Comparison of ENCODE assay signal across 7 mouse cellular contexts in the genomic region with DNA sequence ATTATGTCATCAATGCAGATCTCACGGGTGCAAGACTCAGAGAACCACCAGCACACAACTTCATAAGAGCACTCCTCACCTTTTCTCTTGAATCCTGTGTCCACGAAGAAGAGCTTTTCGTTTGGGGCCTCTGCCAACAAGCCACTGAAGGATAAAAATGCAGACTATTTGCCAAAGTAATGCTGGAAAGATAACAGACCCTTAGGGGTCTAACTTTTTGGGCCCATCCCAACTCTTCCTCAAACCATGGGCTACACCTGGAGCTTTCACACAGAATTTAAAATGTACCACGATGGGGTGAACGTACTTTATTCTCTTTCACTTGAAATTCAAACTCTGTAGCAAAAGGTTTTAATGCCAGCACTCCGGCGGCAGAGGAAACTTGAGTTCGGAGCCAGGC. TPM values are rescaled to one million over a fixed set of nuclear protein-coding genes. Genes with fewer than 3 reads are reported as not detected.
DNase-seq lines count a peak whose midpoint lies in the region; ATAC-seq and TF ChIP-seq lines count a peak whose summit lies in the region.

No protein-coding gene starts in this region.

- H3K4me1 ChIP-seq in embryonic facial prominence, embryonic 14.5 days (ENCODE audit: control insufficient read depth, insufficient read depth, low read length) = peaks cover 8% of the 10 kb centered on the region
- H3K4me1 ChIP-seq in intestine, embryonic 14.5 days (replicated peaks; ENCODE audit: control insufficient read depth, insufficient read depth, low read length) = peaks cover 15% of the 10 kb centered on the region
- peaks cover 16% of the 10 kb centered on the region for H3K4me1 ChIP-seq in neural tube, embryonic 12.5 days

- H3K9ac ChIP-seq in embryonic facial prominence, embryonic 14.5 days (ENCODE audit: low read depth, low read length) = peak overlapping the region; percentile 85
- H3K9ac ChIP-seq in intestine, embryonic 14.5 days (ENCODE audit: low read length) = peak overlapping the region; percentile 65
- H3K9ac ChIP-seq in neural tube, embryonic 12.5 days = peak overlapping the region; percentile 72

- peak overlapping the region; percentile 100 for H3K27ac ChIP-seq in left cerebral cortex, adult 2 months
- H3K27ac ChIP-seq in embryonic facial prominence, embryonic 14.5 days (replicated peaks; ENCODE audit: low read depth, low read length) = peak overlapping the region; percentile 96
- H3K27ac ChIP-seq in intestine, embryonic 14.5 days (ENCODE audit: low read depth) = peak overlapping the region; percentile 84; the same call in 1 of the 2 replicates
- H3K27ac ChIP-seq in neural tube, embryonic 12.5 days = no peak overlapping the region

- WGBS in embryonic facial prominence, embryonic 14.5 days = 4% methylated on average over 8 of the region's 8 CpGs
- 6% methylated on average over 8 of the region's 8 CpGs for WGBS in intestine, embryonic 14.5 days
- 11% methylated on average over 8 of the region's 8 CpGs for WGBS in neural tube, embryonic 12.5 days

- intact Hi-C loops in left cerebral cortex, adult 2 months (cut with DNase I) = loop anchor here (1.0 to 10.0 kb wide), 2 partner anchors 12 to 980 kb away; a partner anchor contains a TSS
- intact Hi-C loops in left cerebral cortex, postnatal 14 days (cut with DNase I) = no loop called here

- H3K27me3 ChIP-seq in embryonic facial prominence, embryonic 14.5 days (replicated peaks; ENCODE audit: control insufficient read depth, insufficient read depth, low read length) = no peaks in the 10 kb centered on the region
- no peaks in the 10 kb centered on the region for H3K27me3 ChIP-seq in intestine, embryonic 14.5 days (replicated peaks; ENCODE audit: control insufficient read depth, insufficient read depth, low read length)
- no peaks in the 10 kb centered on the region for H3K27me3 ChIP-seq in neural tube, embryonic 12.5 days (replicated peaks)

- ATAC-seq in embryonic facial prominence, embryonic 14.5 days (ENCODE audit: low read depth) = no peak
- ATAC-seq in intestine, embryonic 14.5 days (replicated peaks; ENCODE audit: low FRiP score, low TSS enrichment, low read depth) = no peak
- 0 out of 2 replicates have a peak, but pooled peaks have one; percentile 5 for ATAC-seq in neural tube, embryonic 12.5 days (ENCODE audit: low FRiP score, low read depth)

- peak overlapping the region; percentile 95 for H3K4me2 ChIP-seq in embryonic facial prominence, embryonic 14.5 days (ENCODE audit: low read depth, low read length)
- H3K4me2 ChIP-seq in intestine, embryonic 14.5 days (ENCODE audit: low read length) = peak overlapping the region; percentile 95
- peak overlapping the region; percentile 84 for H3K4me2 ChIP-seq in neural tube, embryonic 12.5 days (replicated peaks)

- no peak for DNase-seq in left cerebral cortex, adult 2 months (ENCODE audit: extremely low spot score in 1 of 2, low spot score in 2 of 2)
- DNase-seq in left cerebral cortex, postnatal 14 days (ENCODE audit: low spot score in 2 of 2) = no peak
- DNase-seq in embryonic facial prominence, embryonic 14.5 days (ENCODE audit: low spot score) = no peak
- DNase-seq in intestine, embryonic 14.5 days (ENCODE audit: low spot score) = no peak
- DNase-seq in natural killer cell, adult 2 months (ENCODE audit: low spot score in 2 of 2) = no peak
- no peak for DNase-seq in gastrocnemius, postnatal 10 days

- no peak for TF ChIP-seq CTCF in left cerebral cortex, adult 2 months (IDR thresholded peaks at IDR 0.05)

- no peaks in the 10 kb centered on the region for H3K9me3 ChIP-seq in embryonic facial prominence, embryonic 14.5 days (ENCODE audit: control insufficient read depth, low read length)
- H3K9me3 ChIP-seq in intestine, embryonic 14.5 days (ENCODE audit: control insufficient read depth, low read length) = no peaks in the 10 kb centered on the region
- H3K9me3 ChIP-seq in neural tube, embryonic 12.5 days = no peaks in the 10 kb centered on the region

- peaks cover 56% of the 10 kb centered on the region for H3K36me3 ChIP-seq in embryonic facial prominence, embryonic 14.5 days (ENCODE audit: control insufficient read depth, insufficient read depth, low read length)
- H3K36me3 ChIP-seq in intestine, embryonic 14.5 days (ENCODE audit: control insufficient read depth, insufficient read depth, low read length) = peaks cover 54% of the 10 kb centered on the region
- peaks cover 43% of the 10 kb centered on the region for H3K36me3 ChIP-seq in neural tube, embryonic 12.5 days

- H3K4me3 ChIP-seq in left cerebral cortex, adult 2 months = peak overlapping the region; percentile 57
- H3K4me3 ChIP-seq in embryonic facial prominence, embryonic 14.5 days (ENCODE audit: low read depth, low read length) = peak overlapping the region; percentile 72
- peak overlapping the region; percentile 92 for H3K4me3 ChIP-seq in intestine, embryonic 14.5 days (ENCODE audit: low read depth, low read length)
- peak overlapping the region; percentile 76 for H3K4me3 ChIP-seq in neural tube, embryonic 12.5 days

RNA-seq across cellular contexts. Expression of a gene that starts 0.7 kb away (rescaled TPM):
- total RNA-seq in left cerebral cortex, adult 2 months (2021) = 100 to 1,000 TPM; 108 to 113 TPM
- 100 to 1,000 TPM in 1 of 2 experiments, 10 to 100 TPM in 1; 97.9 to 106 TPM for total RNA-seq in left cerebral cortex, postnatal 14 days (2021)
- 164 and 180 TPM in 2 replicates for polyA plus RNA-seq in embryonic facial prominence, embryonic 14.5 days (2014; fragmentation: Nextera tagmentation; extraction: Ambion mirVana)
- polyA plus RNA-seq in intestine, embryonic 14.5 days (2014; fragmentation: Nextera tagmentation; extraction: Ambion mirVana) = 182 and 190 TPM in 2 replicates
- 157 and 169 TPM in 2 replicates for polyA plus RNA-seq in neural tube, embryonic 12.5 days (2016; fragmentation: Nextera tagmentation; extraction: Ambion mirVana)
- total RNA-seq in gastrocnemius, postnatal 10 days (2021) = 100 to 1,000 TPM; 135 to 141 TPM

RNA-seq across cellular contexts. Expression of a gene that starts 22.2 kb away (rescaled TPM):
- 1 to 10 TPM; 6.4 to 6.7 TPM for total RNA-seq in left cerebral cortex, adult 2 months (2021)
- 1 to 10 TPM; 6.8 to 8.4 TPM for total RNA-seq in left cerebral cortex, postnatal 14 days (2021)
- 58.0 and 67.1 TPM in 2 replicates for polyA plus RNA-seq in embryonic facial prominence, embryonic 14.5 days (2014; fragmentation: Nextera tagmentation; extraction: Ambion mirVana)
- polyA plus RNA-seq in intestine, embryonic 14.5 days (2014; fragmentation: Nextera tagmentation; extraction: Ambion mirVana) = 37.7 and 38.6 TPM in 2 replicates
- 9.2 and 12.1 TPM in 2 replicates for polyA plus RNA-seq in neural tube, embryonic 12.5 days (2016; fragmentation: Nextera tagmentation; extraction: Ambion mirVana)
- 100 to 1,000 TPM; 110 to 126 TPM for total RNA-seq in gastrocnemius, postnatal 10 days (2021)

RNA-seq across cellular contexts. Expression of a gene that starts 23.0 kb away (rescaled TPM):
- 1,000 to 10,000 TPM; 1,033 to 1,089 TPM for total RNA-seq in left cerebral cortex, adult 2 months (2021)
- total RNA-seq in left cerebral cortex, postnatal 14 days (2021) = 1,000 to 10,000 TPM; 1,549 to 1,751 TPM
- polyA plus RNA-seq in embryonic facial prominence, embryonic 14.5 days (2014; fragmentation: Nextera tagmentation; extraction: Ambion mirVana) = 1,004 and 1,082 TPM in 2 replicates
- polyA plus RNA-seq in intestine, embryonic 14.5 days (2014; fragmentation: Nextera tagmentation; extraction: Ambion mirVana) = 802 and 852 TPM in 2 replicates
- polyA plus RNA-seq in neural tube, embryonic 12.5 days (2016; fragmentation: Nextera tagmentation; extraction: Ambion mirVana) = 1,130 and 1,196 TPM in 2 replicates
- 100 to 1,000 TPM; 672 to 685 TPM for total RNA-seq in gastrocnemius, postnatal 10 days (2021)

Comparison
In these comparisons a context has a peak if more than half of its experiments do, and no peak if none do; other contexts are left out.
1. RNA of a gene that starts 22.2 kb away (total RNA-seq): 110 to 126 TPM in gastrocnemius, postnatal 10 days; 6.8 to 8.4 TPM in left cerebral cortex, postnatal 14 days and 6.4 to 6.7 TPM in left cerebral cortex, adult 2 months; every median in the first group is over 10 times any median in the second.
2. Peak in every context shown above with its lines, with median percentiles within 50 percentile points of each other: H3K4me3 ChIP-seq, H3K4me2 ChIP-seq and H3K9ac ChIP-seq.